Mouse (Mus musculus): Measurements from ENCODE around the gene Plekhg5. TPM values are rescaled to one million over a fixed set of nuclear protein-coding genes. Genes with fewer than 3 reads are reported as not detected.
A peak's percentile ranks its signal among the peaks of the same experiment; 100 is the strongest.

Plekhg5 gene
- total RNA-seq, 2 experiments from 2014 or later, result 74.0 to 84.0 TPM

DNA sequence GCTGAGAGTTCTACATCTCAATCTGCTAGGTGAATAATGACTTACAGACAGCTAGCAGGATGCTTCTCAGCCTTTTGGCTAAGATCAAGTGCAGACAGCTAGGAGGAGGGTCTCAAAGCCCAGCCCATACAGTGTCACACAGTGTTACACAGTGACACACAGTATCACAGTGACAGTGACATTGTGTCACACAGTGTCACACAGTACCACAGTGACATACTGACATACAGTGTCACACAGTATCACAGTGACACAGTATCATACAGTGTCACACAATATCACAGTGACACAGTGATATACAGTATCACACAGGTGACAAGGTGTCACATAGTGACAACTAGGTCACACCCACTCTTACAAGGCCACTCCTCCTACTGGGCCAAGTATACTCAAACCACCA lies 5.0 kb upstream of the Plekhg5 start:
- intact Hi-C loops (cut with DNase I), result no loop called here
- DNase-seq (ENCODE audit: low spot score in 2 of 2), result no peak

DNA sequence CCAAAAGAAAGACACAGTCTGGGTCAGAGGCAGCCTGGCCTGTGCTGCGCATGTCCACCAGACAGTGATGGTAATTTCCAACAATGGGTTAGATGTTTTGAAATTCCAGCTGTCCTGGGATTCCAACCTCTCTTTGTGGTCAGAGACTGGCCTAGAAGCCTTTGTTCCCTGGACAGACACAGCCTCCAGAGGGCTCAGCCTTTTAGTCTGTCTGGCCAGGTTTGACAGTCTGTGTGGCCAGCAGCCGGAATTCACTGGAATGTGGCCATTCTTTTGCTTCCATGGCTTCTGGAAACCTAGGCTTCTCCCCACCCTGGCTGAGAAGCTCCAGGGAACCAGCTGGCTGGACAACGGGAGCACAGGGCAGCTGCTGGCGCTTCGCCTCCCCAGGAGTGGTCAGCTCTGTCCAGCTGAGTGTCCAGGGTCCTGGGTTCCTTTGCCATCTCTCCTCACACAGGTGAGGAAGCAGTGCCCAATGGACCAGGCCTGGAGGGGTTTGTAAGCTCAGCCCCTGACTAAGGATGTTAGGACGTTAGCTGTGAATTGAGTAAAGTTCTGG lies 4.1 kb upstream of the Plekhg5 start:
- intact Hi-C loops (cut with DNase I), result no loop called here
- no peak for DNase-seq (ENCODE audit: low spot score in 2 of 2)

DNA sequence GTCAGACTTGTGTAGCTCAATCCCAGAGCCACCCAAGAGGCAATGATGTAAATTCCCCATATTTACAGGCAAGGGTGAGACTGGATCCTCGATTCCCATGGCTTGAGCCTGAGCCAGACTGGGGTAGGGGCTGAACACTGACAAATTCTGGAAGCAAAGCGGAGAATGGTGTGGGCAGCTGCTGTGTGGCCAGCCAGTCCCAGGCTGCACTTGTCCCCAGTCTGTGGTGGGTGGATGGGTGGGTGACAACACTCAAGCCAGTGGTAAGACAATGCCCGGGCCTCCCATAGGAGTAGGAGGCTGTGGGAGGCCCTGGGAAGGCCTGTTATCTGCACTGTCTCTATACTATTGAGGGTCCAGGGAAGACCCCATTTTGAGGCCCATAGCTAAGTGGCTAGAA lies 3.1 kb upstream of the Plekhg5 start:
- DNase-seq (ENCODE audit: low spot score in 2 of 2), result no peak
- intact Hi-C loops (cut with DNase I), result no loop called here

DNA sequence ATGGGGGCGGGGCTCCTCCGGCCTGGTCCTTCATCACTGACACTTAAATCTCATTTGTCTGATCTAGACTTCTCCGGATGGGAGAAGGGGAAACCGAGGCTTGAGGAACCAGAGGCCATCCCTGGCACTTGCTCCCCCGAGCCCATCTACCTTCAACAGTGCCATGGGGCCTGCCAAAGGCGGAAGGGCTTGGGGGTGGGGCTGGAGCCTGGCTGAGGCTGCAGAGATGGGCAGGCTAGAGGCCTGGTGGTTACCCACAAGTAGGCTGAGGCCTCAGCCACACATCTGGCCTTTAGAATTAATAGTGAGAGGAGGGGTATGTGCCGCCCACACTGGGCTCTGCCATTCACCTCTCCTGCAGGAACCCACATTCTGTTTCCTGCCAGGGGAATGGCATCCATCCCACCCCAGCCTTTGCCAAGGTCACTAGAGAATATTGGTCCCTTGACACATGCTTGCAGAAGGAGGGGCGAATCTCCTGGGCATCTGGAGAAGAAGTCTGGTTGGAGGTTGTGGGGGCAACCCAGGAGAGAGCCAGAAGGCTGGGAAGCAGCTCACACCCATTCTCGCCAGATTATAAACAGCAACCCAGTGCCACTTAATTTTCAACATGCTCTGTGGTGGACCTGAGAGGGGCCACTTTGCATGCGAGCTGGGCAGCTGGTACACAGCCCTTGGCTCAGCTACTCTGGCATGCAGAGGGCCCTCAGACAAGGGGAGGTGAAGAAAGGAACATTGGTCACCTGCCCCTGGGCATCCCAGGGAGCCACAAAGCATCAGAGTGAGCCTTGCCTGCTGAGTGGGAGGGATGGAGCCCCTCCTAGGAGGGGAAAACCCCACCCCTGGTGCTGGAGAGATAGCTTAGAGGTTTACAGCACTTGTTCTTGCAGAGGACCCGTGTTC lies 1.6 kb upstream of the Plekhg5 start:
- intact Hi-C loops (cut with DNase I), result no loop called here
- no peak for DNase-seq (ENCODE audit: low spot score in 2 of 2)

DNA sequence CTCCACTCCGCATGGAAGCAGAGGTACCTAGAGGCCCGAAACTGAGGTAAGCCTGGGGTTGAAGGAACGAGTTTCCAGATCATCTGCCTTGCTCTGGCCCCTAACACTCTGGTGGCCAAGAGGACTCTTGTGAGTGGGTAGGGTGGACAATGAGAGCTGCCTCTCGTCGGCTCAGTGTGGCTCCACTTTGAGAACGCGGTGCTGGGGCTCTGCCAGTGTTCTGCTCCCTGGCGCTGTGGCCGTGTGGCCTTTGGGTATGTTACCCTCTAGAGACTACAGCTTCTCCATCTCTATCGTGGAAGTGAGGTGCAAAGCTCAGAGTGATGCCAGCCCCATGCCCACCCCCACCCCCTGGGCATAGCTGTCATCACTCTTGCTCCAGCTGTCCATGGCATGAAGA lies 357 bp downstream of the Plekhg5 start:
- DNase-seq (ENCODE audit: low spot score in 2 of 2), result no peak
- intact Hi-C loops (cut with DNase I), result no loop called here

DNA sequence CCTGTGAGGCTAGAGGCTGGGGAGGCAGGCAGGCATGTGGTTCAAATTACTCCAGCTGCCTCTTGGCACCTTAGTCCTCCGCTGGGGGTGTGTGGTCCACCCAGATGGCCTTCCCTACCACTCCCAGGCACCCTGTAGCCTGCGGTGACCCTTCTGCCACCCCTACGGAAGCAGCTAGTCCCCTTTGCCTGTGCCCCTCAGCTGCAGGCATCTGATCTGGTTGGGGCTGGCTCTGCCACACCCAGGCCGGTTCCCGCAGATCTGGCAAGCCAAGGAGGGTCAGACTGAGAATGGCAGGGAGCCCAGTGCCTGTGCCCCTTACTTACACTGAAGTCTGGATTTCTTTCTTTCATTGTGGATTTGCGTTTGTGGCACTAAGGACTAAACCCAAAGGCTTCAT lies 1.4 kb downstream of the Plekhg5 start:
- DNase-seq (ENCODE audit: low spot score in 2 of 2), result no peak
- intact Hi-C loops (cut with DNase I), result no loop called here

DNA sequence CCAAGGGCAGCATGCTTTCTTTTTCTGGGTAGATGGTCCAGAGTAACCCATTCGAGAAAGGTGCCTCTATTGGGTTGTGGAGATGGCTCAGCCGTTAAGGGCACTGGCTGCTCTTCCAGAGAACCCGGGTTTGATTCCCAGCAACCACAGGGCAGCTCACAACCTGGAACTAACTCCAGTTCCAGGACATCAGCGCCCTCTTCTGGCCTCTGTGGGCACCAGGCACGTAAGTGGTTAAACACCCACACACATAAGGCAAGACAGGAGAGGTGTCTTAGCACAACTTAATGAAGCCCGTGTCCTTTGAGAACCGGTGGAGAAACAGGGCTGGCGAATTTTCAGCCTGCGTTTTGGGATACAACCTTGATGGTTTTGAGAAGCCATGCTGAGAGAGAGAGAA lies 2.2 kb downstream of the Plekhg5 start:
- no peak for DNase-seq (ENCODE audit: low spot score in 2 of 2)
- intact Hi-C loops (cut with DNase I), result no loop called here

DNA sequence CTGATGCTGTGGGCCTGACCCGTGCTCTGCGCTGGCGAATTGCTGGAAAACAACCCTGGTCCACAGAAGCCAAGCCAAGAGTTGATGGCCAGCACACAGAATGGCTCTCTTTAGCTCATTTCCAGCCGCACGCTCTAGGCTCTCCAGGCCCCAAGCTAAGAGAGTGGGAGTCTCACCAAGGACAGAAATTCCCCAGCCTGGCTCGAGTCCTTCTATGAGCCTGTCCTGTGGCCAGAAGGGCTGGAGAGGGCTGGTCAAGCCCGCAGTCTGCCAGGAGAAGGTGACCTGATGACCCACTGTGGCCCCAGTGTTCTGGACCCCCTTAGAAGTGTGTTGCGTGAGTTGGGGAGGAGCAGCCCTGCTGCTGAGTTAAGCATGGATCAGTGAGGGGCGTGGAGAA lies 4.9 kb downstream of the Plekhg5 start:
- intact Hi-C loops (cut with DNase I), result no loop called here
- no peak for DNase-seq (ENCODE audit: low spot score in 2 of 2)

DNA sequence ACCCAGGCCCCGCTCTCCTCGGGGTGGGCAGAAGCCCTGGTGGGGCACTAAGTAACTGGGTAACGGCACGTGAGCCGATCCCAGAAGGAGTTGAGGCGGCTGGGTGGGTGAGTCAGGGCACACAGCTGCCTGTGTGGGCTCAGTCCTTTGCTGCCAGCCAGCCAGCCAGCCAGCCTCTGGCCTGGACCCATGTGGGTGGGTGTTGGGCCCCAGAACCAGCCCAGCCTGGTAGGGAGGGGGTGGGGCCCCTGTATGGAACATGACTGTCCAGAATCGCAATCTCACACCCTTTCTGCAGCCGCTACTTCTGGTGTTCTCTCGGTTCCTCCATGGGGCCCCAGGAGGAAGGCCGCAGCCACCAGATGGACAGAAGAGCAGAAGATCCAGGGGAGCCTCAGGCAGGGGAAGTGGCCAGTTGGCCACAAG lies 5.8 kb downstream of the Plekhg5 start:
- intact Hi-C loops (cut with DNase I), result no loop called here
- DNase-seq (ENCODE audit: low spot score in 2 of 2), result peak in 1 of 2 experiments; percentile 76

DNA sequence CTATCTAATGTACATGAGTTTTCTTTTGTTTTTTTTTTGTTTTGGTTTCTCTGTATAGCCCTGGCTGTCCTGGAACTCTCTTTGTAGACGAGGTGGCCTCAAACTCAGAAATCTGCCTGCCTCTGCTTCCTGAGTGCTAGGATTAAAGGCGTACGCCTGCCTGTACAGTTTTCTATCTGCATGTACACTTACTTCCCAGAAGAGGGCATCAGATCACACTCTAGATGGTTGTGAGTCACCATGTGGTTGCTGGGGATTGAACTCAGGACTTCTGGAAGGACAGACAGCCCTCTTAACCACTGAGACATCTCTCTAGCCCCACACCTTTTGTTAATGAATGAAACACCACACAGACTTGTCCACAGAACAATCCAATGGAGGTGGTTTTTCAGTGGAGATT lies 7.0 kb downstream of the Plekhg5 start:
- intact Hi-C loops (cut with DNase I), result no loop called here
- no peak for DNase-seq (ENCODE audit: low spot score in 2 of 2)

DNA sequence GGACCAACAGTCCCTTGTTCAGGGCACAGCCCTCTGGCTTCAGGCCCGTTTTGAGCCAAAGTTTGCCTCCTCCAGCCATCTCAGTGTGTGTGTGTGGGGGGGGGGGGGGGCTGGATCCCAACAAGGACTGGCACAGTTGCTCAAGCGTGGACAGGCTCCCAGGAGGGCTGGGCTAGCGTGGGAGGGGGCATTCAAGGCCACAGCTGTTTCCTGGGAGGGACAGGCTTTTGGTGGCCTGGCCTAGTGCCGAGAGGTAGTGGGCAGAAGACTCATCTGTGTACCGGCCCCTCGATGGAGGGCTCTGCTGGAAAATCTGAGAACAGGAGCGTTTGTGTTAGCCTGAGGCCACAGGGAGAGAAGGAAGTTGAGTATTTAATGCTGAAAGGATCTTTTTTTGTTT lies 7.6 kb downstream of the Plekhg5 start:
- DNase-seq (ENCODE audit: low spot score in 2 of 2), result no peak
- intact Hi-C loops (cut with DNase I), result no loop called here

DNA sequence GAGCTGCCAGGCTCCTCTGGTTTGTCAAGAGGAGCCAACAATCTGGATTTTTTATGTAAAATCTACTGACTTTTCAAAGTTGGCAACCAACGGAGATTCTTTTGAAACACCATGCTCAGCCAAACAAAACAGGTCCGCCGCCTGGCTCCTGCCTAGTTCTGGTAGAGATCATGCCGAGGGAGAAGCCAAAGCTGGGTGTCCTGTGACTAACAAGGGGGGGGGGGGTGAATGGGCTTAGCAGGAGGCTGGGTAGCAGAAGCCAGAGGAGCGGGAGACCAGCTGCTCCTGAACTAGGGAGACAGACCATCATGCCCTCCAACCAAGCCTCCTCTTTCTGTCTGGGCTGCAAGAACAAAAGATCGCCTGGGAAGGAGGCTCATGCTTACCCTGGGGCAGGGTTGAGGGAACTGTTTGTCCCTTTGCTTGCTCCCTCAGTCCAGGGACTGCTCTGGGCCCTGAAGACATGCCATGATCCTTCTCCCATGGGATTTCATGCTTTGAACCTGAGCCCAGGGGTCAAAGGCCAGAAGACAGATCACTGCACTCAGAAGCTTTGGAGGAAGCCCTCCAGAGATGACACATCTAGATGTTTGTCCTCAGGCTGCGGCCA lies 11.4 kb downstream of the Plekhg5 start:
- intact Hi-C loops (cut with DNase I), result no loop called here
- DNase-seq (ENCODE audit: low spot score in 2 of 2), result no peak

DNA sequence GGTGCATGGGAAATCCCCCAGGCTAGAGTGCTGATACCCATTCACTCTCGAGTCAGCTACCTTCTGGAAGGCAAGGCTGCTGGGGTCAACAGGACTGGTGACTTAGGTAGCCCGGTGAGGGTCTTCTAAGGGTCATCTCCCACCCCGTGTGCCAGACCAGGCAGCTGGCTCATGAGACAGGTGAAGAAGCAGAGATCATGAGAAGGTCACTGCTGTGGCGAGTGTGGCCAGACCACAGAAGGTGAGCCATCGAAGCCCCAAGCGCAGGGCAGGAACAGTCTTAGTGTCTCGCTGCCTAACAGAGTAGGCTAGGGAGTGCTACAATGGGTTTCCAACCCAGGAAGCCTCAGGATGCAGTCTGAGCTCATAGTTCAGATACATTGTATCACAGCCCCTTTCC lies 12.3 kb downstream of the Plekhg5 start:
- intact Hi-C loops (cut with DNase I), result no loop called here
- DNase-seq (ENCODE audit: low spot score in 2 of 2), result no peak

DNA sequence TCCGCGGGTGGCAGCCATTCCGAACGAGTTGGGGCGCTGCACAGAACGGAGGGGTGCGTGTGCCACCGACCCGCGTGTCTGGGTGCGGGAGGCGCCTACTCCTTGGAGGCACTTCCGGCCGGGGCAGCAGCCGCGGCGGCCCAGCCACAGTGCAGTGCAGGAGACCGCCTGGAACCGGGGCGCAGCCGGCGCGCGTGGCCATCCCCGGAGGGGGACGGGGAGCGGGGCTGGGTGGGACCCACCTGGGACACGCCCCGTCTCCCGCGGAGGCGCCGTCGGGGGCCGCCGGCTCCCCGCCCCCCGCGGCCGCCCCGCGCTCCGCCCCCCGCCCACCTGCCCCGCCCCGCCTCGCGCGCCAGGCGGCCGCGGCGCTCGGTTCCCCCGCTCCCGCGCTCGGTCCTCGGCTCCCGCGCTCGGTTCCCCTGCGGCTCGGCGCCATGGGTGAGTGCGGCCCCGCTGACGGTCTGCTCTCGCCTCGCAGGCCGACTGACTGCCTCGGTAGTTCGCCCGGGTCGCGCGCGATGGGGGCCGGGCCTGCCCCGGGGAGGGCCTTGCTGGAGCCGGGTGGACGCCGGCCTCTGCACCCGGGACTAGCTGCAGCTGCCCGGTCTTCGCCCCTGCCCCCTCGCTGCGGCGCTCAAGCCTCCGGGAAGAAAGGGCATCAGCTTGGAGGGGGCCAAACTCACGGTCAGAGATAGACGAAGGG lies 14.4 kb downstream of the Plekhg5 start:
- intact Hi-C loops (cut with DNase I), result no loop called here
- DNase-seq (ENCODE audit: low spot score in 2 of 2), result peak in 1 of 2 experiments; percentile 62

DNA sequence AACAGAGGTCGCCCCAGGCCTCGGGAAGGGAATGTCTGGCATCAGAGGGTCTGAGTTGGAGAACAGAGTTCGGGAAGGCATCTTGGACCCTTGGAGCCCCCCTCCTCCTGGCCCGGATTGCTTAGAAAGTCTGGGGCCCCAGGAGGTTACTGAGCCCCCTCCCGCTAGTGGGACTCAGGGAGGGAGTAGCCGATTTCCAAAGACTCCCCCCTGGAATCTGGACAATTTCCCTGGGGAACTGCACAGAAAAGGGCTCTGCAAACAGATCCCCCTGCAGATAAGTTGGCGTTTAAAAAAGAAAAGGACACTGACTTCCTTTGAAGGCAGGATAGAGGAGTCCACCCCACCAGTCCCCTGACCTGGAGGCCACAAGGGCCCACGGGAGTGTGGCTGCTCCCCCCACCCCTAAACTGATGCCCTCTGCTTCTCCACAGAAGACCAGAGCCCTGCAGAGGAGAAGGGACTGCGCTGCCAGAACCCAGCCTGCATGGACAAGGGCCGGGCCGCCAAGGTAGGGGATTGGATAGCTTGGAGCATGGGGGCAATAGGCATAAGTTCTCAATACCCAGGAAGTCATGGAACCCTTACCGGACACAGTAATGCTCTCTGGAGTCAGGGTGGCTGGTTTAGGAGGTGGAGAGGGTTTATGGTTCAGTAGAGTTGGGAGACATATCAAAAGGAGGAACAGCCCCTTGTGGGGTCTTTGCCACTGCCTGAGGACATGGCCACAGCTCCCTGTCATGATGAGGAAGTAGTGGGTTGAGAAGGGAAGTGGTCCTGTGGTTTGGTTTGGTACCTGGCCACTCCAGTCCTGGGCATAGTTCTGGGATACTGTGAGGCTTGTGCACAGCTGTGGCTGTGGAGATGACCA lies 15.1 kb downstream of the Plekhg5 start:
- intact Hi-C loops (cut with DNase I), result no loop called here
- DNase-seq (ENCODE audit: low spot score in 2 of 2), result no peak

DNA sequence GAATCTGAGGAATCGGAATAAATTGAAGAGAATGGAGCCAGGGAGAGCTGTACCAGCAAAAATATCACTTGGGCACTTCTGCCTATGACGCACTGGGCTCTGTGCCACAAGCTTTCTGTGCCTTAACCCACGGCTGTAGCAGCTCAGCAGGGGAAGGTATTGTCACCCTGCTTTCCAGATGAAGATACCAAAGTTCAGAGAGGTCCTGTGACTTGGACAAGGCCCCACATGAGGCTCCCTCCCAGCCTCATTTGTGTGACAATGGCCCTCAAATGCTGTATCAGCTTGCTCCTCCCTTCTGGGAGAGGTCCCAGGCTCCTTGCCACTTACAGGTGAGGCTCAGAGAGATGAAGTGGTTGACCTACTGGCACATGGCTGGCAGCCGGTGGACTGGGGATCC lies 15.8 kb downstream of the Plekhg5 start:
- intact Hi-C loops (cut with DNase I), result no loop called here
- peak; percentile 68 to 74 for DNase-seq (ENCODE audit: low spot score in 2 of 2)

DNA sequence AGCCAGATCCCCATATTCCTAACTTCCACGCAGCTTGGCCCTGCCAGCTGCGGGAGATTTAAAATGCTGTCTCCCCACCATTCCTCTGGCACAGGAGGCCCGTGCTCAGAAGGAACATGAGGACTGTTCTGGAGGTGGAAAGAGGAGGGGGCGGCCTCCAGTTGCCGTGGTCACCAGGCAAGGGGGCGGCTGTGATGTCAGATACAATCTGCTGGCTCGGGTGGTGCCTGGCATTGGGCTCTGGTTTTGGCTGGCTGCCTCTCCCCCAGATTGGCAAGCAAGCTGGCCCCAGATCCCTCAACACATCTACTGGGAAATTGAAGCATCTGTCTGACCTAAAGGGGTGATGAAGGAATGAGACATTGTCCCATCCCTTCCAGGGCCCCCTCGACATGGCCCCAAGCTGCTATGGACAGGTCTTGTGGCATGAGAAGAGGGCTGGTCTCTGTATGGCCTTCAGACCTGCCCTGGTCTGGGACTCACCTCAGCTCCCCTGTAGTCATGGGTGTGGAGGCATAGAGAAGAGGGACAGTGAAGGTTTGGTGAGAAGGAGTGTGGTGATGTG lies 16.3 kb downstream of the Plekhg5 start:
- intact Hi-C loops (cut with DNase I), result no loop called here
- DNase-seq (ENCODE audit: low spot score in 2 of 2), result peak; percentile 82 to 93

DNA sequence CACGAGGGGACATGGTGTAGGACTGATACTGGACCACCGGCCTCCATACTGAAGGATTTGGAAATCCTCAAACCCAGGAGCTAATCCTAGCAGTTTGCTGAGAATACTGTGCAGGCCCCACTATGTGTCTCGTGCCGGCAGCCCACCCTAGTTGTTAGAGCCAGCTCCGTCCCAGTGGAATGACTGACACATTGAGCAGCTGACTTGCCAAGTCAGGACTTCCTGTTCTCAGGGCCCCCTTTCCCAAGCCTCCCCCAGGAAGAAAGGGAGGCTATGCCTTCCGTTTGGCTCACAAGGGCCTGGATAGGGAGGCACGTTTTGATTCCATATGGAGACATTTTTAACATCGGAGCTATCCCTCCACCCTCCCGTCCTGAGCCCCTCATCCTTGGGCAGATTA lies 17.9 kb downstream of the Plekhg5 start:
- DNase-seq (ENCODE audit: low spot score in 2 of 2), result no peak

DNA sequence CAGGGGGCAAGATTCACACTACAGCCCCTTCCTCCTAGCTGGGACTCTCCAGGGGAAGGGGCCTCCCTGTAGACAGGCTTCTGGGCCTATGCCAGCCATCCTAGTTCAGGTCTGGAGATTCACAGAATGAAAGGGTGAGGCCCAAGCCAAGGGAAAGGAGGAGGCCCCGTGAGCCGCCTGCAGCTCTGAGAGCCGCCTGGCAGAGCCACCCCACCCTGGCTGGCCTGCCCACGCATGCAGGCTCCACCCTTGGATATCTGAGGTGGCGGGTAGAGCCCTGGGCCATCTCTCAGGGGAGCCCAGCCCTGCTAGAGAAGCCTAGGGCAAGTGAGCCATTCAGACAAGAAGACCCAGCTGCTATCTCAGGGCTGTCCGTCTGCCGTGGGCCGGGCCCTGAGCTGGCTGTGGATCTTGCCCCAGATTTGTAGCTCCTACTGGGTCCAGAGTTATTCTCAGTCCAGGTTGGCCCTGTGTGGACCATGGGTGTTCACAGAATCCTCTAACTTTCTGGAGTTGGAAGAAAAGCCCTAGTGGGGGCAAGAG lies 20.5 kb downstream of the Plekhg5 start:
- intact Hi-C loops (cut with DNase I), result no loop called here
- no peak for DNase-seq (ENCODE audit: low spot score in 2 of 2)

More for the DNA sequence above, 17.9 kb downstream of the Plekhg5 start:
- intact Hi-C loops (cut with DNase I), result no loop called here
